Mouse (Mus musculus) erythroblast, embryonic 14.5 days (primary cell): ENCODE data around the gene Ankfy1. TPM values are rescaled to one million over a fixed set of nuclear protein-coding genes. Genes with fewer than 3 reads are reported as not detected.

Source experiments
- H3K27me3 ChIP-seq: 2 replicates; pipeline ENCODE4 v1.6.1; 2012; ENCODE audit warnings: inconsistent platforms; ENCODE audit not compliant: control insufficient read depth
- H3K36me3 ChIP-seq: 2 replicates; pipeline ENCODE4 v1.6.1; 2012; ENCODE audit warnings: mild to moderate bottlenecking, inconsistent platforms; ENCODE audit not compliant: control insufficient read depth
- H3K4me1 ChIP-seq: 2 replicates; pipeline ENCODE4 v1.6.1; 2012; ENCODE audit warnings: inconsistent platforms; ENCODE audit not compliant: control insufficient read depth
- H3K4me3 ChIP-seq: replicated peaks from 2 replicates; pipeline ENCODE3; 2012; ENCODE audit warnings: moderate library complexity, mild to moderate bottlenecking, inconsistent platforms
- H3K9me3 ChIP-seq: 2 replicates; pipeline ENCODE4 v1.6.1; 2012; ENCODE audit warnings: low read length, inconsistent platforms, mixed read lengths; ENCODE audit not compliant: control insufficient read depth
- GATA1 ChIP-seq: IDR thresholded peaks from 2 replicates; pipeline ENCODE4 v1.6.1; 2012; ENCODE audit warnings: low read length, inconsistent platforms, mixed read lengths
- TAL1 ChIP-seq: IDR thresholded peaks from 3 replicates; pipeline ENCODE4 v1.6.1; 2012; ENCODE audit warnings: low read length, inconsistent platforms, mixed read lengths
- polyA plus RNA-seq: library from polyadenylated mRNA; stranded (reverse); fragments of >175 nt; gene quantifications from 2 replicates; pipeline ENCODE4 v1.2.3, GENCODE M21; 2012

Gene Ankfy1
- polyA plus RNA-seq, 1 experiment: 0.30 TPM

DNA sequence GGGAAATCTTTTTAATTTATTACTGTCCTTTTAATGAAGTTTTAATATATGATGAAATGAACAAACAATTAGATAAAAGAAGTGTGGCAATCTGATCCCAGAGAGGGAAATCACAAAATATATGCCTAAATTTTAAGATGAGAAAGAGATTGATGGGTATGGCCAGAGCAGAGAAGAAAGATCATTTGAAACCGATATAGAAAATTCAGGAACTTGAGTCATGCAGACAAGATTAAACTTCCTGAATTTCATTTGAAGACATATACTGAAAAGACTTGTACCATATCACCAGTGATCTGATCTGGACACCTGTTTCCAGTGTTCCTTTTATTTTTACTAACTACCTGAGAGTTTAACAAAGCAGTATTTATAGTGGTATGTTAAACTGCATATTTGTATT is 17.4 kb upstream of the Ankfy1 start:
- Histone ChIP-seq H3K27me3 (no peaks in the 10 kb centered on the region), H3K4me1 (peaks cover 11% of the 10 kb centered on the region), H3K36me3 (peaks cover 4% of the 10 kb centered on the region), H3K4me3 (no peak overlapping the region), H3K9me3 (no peaks in the 10 kb centered on the region)
- no peak for TF ChIP-seq TAL1

DNA sequence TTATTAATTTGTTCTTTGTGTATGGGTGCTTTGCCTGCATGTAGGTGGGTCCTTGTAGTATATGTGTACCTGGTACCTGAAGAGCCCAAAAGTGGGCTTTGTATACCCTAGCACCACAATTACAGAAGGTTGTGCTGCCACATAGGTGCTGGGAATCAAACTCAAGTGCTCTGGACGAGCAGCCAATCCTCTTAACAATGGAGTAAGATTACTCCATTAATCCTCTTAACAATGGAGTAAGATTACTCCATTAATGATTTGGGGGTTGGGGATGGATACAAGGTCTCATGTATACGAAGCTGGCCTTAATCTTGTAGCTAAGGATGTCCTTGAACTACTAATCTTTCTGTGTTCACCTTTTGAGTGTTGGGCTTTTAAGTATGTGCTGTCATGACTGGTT is 14.5 kb upstream of the Ankfy1 start:
- Histone ChIP-seq H3K9me3 (no peaks in the 10 kb centered on the region), H3K36me3 (peaks cover under 1% of the 10 kb centered on the region), H3K4me1 (peaks cover 11% of the 10 kb centered on the region), H3K27me3 (no peaks in the 10 kb centered on the region), H3K4me3 (no peak overlapping the region)
- TF ChIP-seq GATA1 (no peak), TAL1 (no peak)

DNA sequence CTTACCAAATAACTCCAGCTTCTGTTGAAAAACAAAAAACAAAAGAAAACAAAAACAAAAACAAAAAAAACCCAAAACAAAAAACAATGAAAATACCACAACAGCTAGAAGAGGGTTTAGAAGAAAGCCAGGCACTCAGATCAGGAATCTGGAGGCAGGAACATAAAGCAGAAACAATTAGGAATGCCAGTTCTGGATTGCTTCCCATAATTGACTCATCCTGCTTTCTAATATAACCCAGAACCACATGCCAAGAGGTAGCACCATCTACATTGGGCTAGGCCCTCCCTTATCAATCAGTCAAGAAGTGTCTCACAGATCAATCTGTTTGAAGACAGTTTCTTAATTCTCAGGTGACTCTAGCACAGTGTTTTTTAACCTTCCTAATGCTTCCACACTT is 9.1 kb upstream of the Ankfy1 start:
- Histone ChIP-seq H3K27me3 (no peaks in the 10 kb centered on the region), H3K4me1 (peaks cover 10% of the 10 kb centered on the region), H3K4me3 (no peak overlapping the region), H3K36me3 (peaks cover 26% of the 10 kb centered on the region), H3K9me3 (no peaks in the 10 kb centered on the region)
- no peak for TF ChIP-seq TAL1
- TF ChIP-seq GATA1: no peak

DNA sequence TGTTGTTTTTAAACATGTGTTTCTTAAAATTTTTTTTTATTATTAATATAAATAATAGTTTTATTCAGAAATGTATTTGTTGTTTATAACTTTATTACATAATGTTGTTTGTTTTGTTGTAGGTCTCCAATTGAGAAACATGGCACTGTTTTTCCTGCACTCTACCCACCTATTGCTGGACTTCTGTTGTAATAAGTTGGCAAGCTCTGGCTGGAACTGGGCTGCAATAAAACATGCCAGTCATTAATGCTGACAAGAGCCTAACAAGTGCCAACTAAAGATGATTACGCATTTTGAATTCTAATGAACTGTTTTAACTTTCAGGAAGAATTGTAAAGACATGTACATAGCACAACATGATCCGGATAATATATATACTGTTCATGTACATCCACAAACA is 6.4 kb upstream of the Ankfy1 start:
- H3K4me3 ChIP-seq: no peak overlapping the region
- H3K4me1 ChIP-seq: peaks cover 37% of the 10 kb centered on the region
- no peaks in the 10 kb centered on the region for H3K27me3 ChIP-seq
- no peaks in the 10 kb centered on the region for H3K9me3 ChIP-seq
- no peak for TF ChIP-seq GATA1
- no peak for TF ChIP-seq TAL1
- peaks cover 33% of the 10 kb centered on the region for H3K36me3 ChIP-seq

DNA sequence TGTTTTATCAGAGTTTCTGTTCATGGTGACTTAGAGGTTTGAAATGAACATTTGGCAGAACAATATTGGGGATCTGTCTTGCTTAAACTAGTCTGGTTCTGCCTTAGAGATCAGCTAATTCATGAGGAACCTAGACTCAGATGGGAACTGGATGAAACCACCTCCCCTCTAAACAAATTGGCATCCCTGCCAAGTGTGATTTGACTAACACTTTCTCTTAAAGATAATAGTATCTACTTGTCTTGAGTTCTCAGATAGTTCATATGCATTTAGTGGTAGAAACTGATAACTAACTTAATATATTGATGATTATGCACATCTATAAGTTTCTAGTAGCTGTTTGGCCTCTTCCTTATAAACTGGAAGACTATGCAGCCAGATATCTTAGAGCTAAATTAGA is 3.1 kb upstream of the Ankfy1 start:
- Histone ChIP-seq H3K9me3 (no peaks in the 10 kb centered on the region), H3K27me3 (no peaks in the 10 kb centered on the region), H3K4me3 (no peak overlapping the region), H3K36me3 (peaks cover 30% of the 10 kb centered on the region), H3K4me1 (peaks cover 62% of the 10 kb centered on the region)
- TF ChIP-seq GATA1 (no peak), TAL1 (no peak)

DNA sequence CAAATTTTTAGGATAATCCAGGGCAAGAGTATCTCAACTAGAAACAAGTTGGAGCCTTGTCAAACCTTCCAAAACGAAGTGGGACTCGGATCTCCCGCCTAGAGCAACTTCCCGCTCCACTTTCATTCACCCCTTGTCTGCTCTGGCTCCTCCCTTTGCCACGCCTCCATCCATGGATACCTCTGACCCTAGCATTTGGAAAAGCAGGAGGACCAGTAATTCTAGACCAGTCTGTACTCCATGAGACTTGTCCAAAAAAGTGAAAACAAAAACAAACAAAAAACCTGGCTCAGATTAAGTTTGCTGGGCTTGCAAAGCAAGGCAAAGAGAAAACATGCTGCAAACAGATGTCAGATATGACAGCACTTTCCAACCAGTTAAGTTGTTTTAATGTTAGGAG is 1.6 kb upstream of the Ankfy1 start:
- Histone ChIP-seq H3K36me3 (peaks cover 37% of the 10 kb centered on the region), H3K9me3 (no peaks in the 10 kb centered on the region), H3K4me1 (peaks cover 76% of the 10 kb centered on the region), H3K4me3 (peak overlapping the region; percentile 91), H3K27me3 (no peaks in the 10 kb centered on the region)
- TF ChIP-seq TAL1 (no peak), GATA1 (no peak)

DNA sequence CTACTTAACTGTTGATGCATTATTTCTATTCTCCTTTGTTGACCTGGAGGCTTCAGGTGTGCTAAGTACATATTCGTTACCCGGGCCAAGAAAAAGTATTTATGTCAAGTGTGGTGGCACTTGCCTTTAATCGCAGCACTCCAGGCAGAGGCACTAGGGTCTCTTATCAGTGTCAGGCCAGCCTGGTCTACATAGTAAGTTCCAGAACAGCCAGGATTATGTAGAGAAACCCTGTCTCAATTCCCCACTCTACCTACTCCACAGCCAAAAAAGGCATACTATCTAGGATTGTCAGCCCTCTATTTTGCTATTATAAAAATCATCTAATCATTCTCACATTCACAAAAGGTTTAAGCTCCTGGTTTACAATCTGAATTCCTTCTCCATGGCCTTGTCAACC is 691 bp upstream of the Ankfy1 start:
- Histone ChIP-seq H3K4me1 (peaks cover 84% of the 10 kb centered on the region), H3K36me3 (peaks cover 42% of the 10 kb centered on the region), H3K27me3 (no peaks in the 10 kb centered on the region), H3K9me3 (no peaks in the 10 kb centered on the region), H3K4me3 (peak overlapping the region; percentile 91)
- TF ChIP-seq GATA1 (peak; percentile 90), TAL1 (peak; percentile 86)

DNA sequence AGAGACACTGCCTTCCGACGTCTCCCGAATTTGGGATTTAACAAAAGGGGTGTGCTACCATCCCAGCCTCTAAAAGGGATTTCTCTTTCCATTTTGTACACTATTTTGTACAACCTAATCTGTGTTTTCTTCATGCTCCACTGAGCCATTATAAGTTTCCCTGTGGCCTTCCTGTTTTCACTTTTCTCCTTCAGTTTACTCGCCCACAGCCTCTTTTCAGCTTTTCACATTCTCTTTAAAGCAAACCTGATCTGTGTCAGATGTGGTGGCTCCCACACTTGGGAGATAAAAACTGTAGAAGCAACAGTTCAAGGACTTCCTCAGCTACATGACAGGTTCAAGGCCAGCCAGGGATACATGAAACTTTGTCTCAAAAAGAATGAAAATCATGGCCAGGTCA is 2.5 kb downstream of the Ankfy1 start:
- H3K36me3 ChIP-seq: peaks cover 41% of the 10 kb centered on the region
- TF ChIP-seq GATA1 (no peak), TAL1 (no peak)
- H3K9me3 ChIP-seq: no peaks in the 10 kb centered on the region
- H3K27me3 ChIP-seq: no peaks in the 10 kb centered on the region
- H3K4me1 ChIP-seq: peaks cover 88% of the 10 kb centered on the region
- no peak overlapping the region for H3K4me3 ChIP-seq

DNA sequence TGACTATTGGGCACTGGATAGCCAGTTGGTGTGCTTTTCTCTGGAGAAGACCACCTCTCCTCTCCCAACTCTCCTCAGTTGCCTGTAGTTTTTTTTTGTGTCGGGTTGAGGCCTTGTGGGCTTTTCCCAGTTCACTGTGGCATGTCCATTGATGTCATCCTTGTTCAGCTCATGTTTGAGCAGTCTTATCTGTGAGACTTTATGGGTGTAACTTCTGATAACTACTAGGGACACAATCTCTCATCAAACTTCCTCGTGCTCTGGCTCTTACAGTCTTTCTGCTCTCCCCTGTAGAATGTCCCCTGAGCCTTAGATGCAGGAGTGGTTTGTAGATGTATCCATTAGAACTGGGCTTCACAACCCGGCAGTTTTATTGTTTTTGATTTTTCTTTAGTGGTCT is 5.2 kb downstream of the Ankfy1 start:
- H3K27me3 ChIP-seq: no peaks in the 10 kb centered on the region
- no peaks in the 10 kb centered on the region for H3K9me3 ChIP-seq
- H3K36me3 ChIP-seq: peaks cover 49% of the 10 kb centered on the region
- H3K4me3 ChIP-seq: peak overlapping the region; percentile 2
- H3K4me1 ChIP-seq: peaks cover 66% of the 10 kb centered on the region
- TF ChIP-seq GATA1: no peak

DNA sequence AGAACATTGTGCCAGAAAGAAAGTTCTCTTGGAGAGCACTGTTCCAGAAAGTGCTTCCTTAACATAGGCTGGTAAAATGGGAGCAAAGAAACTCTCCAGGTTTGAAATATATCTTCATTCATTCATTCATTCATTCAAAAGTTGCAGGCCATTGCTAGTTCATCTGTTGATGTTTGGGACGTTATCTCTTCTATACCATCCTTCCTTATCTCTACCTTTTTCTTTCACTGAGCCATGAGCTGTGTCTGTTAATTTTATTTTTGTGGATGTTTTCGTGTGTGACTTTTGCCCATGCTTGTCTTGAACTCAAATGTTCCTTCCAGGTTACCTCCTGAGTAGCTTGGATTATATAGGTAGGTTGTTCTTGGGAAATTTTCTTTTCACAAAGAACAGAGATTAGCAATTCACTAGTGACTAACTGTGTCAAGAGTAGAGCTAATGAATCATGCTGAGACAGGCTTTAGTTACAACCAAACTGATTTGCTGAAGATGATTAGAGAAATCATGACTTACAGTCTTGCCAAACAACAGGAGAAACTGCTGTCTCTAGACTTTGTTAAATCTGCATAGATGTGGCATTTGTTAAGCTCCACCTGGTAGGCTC is 6.7 kb downstream of the Ankfy1 start:
- Histone ChIP-seq H3K36me3 (peaks cover 60% of the 10 kb centered on the region), H3K4me1 (peaks cover 58% of the 10 kb centered on the region)
- TF ChIP-seq TAL1: no peak
- TF ChIP-seq GATA1: no peak

More for the DNA sequence above, 6.7 kb downstream of the Ankfy1 start:
- Histone ChIP-seq H3K27me3 (no peaks in the 10 kb centered on the region), H3K9me3 (no peaks in the 10 kb centered on the region), H3K4me3 (no peak overlapping the region)
